Mouse (Mus musculus): Measurements from ENCODE around the gene Npw.

Gene Npw

GRCm38 (mm10) chr17:24658017-24658758 lies at the start of gene Npw:
Gene Npw, minus strand, starts transcription at chr17:24658457.
- no peak for DNase-seq (ENCODE audit: low spot score in 2 of 2)

GRCm38 (mm10) chr17:24707801-24708425 lies 49.7 kb upstream of the Npw start:
- no peak for DNase-seq (ENCODE audit: low spot score in 2 of 2)

- DNase-seq (ENCODE audit: low spot score in 2 of 2): peak; percentile 93 to 95
These were observed 48.9 kb upstream of the Npw start, which contains the start of gene Tbl3 for GRCm38 (mm10) chr17:24706982-24707800. Gene Tbl3, minus strand, starts transcription at chr17:24707660.

GRCm38 (mm10) chr17:24705821-24706220 lies 47.6 kb upstream of the Npw start:
- no peak for DNase-seq (ENCODE audit: low spot score in 2 of 2)

GRCm38 (mm10) chr17:24701251-24701650 lies 43.0 kb upstream of the Npw start:
- no peak for DNase-seq (ENCODE audit: low spot score in 2 of 2)

GRCm38 (mm10) chr17:24699473-24699872 lies 41.2 kb upstream of the Npw start:
- no peak for DNase-seq (ENCODE audit: low spot score in 2 of 2)

- no peak for DNase-seq (ENCODE audit: low spot score in 2 of 2)
These were observed 40.5 kb upstream of the Npw start for GRCm38 (mm10) chr17:24698715-24699114.

GRCm38 (mm10) chr17:24697985-24698384 lies 39.7 kb upstream of the Npw start:
- no peak for DNase-seq (ENCODE audit: low spot score in 2 of 2)

GRCm38 (mm10) chr17:24696011-24696697 lies 37.9 kb upstream of the Npw start, which contains the start of the genes Gfer and Noxo1:
Gene Gfer, minus strand, starts transcription at chr17:24696156.
Gene Noxo1, plus strand, starts transcription at chr17:24696234.
- DNase-seq (ENCODE audit: low spot score in 2 of 2): peak; percentile 73

- no peak for DNase-seq (ENCODE audit: low spot score in 2 of 2)
These were observed 37.2 kb upstream of the Npw start for GRCm38 (mm10) chr17:24695326-24696010.

- no peak for DNase-seq (ENCODE audit: low spot score in 2 of 2)
These were observed 34.1 kb upstream of the Npw start for GRCm38 (mm10) chr17:24692385-24692784.

GRCm38 (mm10) chr17:24689251-24690081 lies 31.2 kb upstream of the Npw start, which contains the start of gene Syngr3:
Gene Syngr3, minus strand, starts transcription at chr17:24689955.
- DNase-seq (ENCODE audit: low spot score in 2 of 2): no peak

GRCm38 (mm10) chr17:24687599-24687998 lies 29.3 kb upstream of the Npw start:
- DNase-seq (ENCODE audit: low spot score in 2 of 2): no peak

GRCm38 (mm10) chr17:24687146-24687595 lies 28.9 kb upstream of the Npw start:
- no peak for DNase-seq (ENCODE audit: low spot score in 2 of 2)

- DNase-seq (ENCODE audit: low spot score in 2 of 2): no peak
These were observed 28.3 kb upstream of the Npw start for GRCm38 (mm10) chr17:24686514-24686913.

- no peak for DNase-seq (ENCODE audit: low spot score in 2 of 2)
These were observed 19.3 kb upstream of the Npw start for GRCm38 (mm10) chr17:24677500-24678080.

GRCm38 (mm10) chr17:24676877-24677276 lies 18.6 kb upstream of the Npw start:
- no peak for DNase-seq (ENCODE audit: low spot score in 2 of 2)

GRCm38 (mm10) chr17:24676187-24676586 lies 17.9 kb upstream of the Npw start:
- no peak for DNase-seq (ENCODE audit: low spot score in 2 of 2)

GRCm38 (mm10) chr17:24674277-24674676 lies 16.0 kb upstream of the Npw start:
- peak; percentile 48 to 67 for DNase-seq (ENCODE audit: low spot score in 2 of 2)

GRCm38 (mm10) chr17:24672141-24672540 lies 13.9 kb upstream of the Npw start:
- DNase-seq (ENCODE audit: low spot score in 2 of 2): no peak
